Mouse (Mus musculus): ENCODE data around the gene Ell.
A peak's percentile ranks its signal among the peaks of the same experiment; 100 is the strongest.

DNA sequence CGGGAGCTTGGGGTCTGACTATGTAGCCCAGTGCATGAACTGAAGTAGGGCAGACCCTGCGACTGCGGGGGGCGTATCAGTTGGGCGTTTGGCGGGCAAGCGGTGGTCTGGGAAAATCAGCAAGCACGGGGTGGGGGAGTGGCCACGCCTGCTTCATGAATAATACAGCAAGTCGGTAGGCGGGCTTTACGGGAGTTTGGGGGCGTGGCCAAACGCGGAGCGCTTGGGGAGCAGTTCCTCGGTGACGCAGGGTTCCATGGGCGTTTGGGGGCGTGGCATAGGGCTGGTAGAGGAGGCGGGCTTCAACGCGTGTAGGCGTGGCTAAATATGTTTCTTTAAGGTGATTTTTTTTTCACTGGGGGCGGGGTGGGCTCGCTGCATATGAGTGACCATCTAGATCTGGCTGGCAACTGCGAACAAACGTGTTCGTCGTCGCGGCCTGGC, 602 bp upstream of the Ell start:
- TF ChIP-seq POLR2A (IDR thresholded peaks at IDR 0.05; ENCODE audit: borderline replicate concordance, insufficient read depth, low read length) (0 out of 2 replicates have a peak, but pooled peaks have one; percentile 13), CTCF (IDR thresholded peaks at IDR 0.05; ENCODE audit: borderline replicate concordance, insufficient read depth, low read depth, low read length) (no peak)
